Mouse (Mus musculus) stomach, postnatal 0 days (tissue): ENCODE data around the gene Ifrd2. TPM values are rescaled to one million over a fixed set of nuclear protein-coding genes. Genes with fewer than 3 reads are reported as not detected.
A peak's percentile ranks its signal among the peaks of the same experiment; 100 is the strongest.

ENCODE experiments used
- ATAC-seq: fragments of 200-750 bp; cut with Nextera tagmentation; 2 replicates; pipeline ENCODE4 v1.8.0; 2017; ENCODE audit not compliant: low FRiP score, low TSS enrichment
- DNase-seq: peaks from one replicate; pipeline ENCODE4 v3.0.0-alpha.2; 2016; ENCODE audit warnings: low spot score
- H3K27ac ChIP-seq: fragments of 300-500 bp; sonication (generic); replicated peaks from 2 replicates; pipeline ENCODE4 v1.5.1; 2014; ENCODE audit warnings: mild to moderate bottlenecking, control low read depth
- H3K27me3 ChIP-seq: fragments of 300-500 bp; sonication (generic); 2 replicates; pipeline ENCODE4 v1.6.1; 2014; ENCODE audit warnings: low read length; ENCODE audit not compliant: control insufficient read depth, insufficient read depth
- H3K36me3 ChIP-seq: fragments of 300-500 bp; sonication (generic); 2 replicates; pipeline ENCODE4 v1.6.1; 2014; ENCODE audit warnings: low read length, mixed read lengths; ENCODE audit not compliant: control insufficient read depth, insufficient read depth
- H3K4me1 ChIP-seq: fragments of 300-500 bp; sonication (generic); replicated peaks from 2 replicates; pipeline ENCODE4 v1.6.1; 2014; ENCODE audit warnings: antibody characterized with exemption; ENCODE audit not compliant: control insufficient read depth, insufficient read depth
- H3K4me2 ChIP-seq: fragments of 300-500 bp; sonication (generic); replicated peaks from 2 replicates; pipeline ENCODE4 v1.6.1; 2014; ENCODE audit warnings: low read depth, mild to moderate bottlenecking, control low read depth, moderate library complexity
- H3K4me3 ChIP-seq: fragments of 300-500 bp; sonication (generic); 2 replicates; pipeline ENCODE4 v1.5.1; 2014; ENCODE audit warnings: low read depth, low read length, control low read depth
- H3K9ac ChIP-seq: fragments of 300-500 bp; sonication (generic); 2 replicates; pipeline ENCODE4 v1.6.1; 2014; ENCODE audit warnings: mild to moderate bottlenecking, low read length, control low read depth, mixed read lengths
- H3K9me3 ChIP-seq: fragments of 300-500 bp; sonication (generic); 2 replicates; pipeline ENCODE4 v1.6.1; 2016; ENCODE audit warnings: low read length; ENCODE audit not compliant: control insufficient read depth
- CTCF ChIP-seq: IDR thresholded peaks from 2 replicates; pipeline ENCODE4 v1.5.1; 2016; ENCODE audit warnings: antibody characterized with exemption, low read depth, mild to moderate bottlenecking, moderate library complexity
- EP300 ChIP-seq: optimal IDR thresholded peaks from 2 replicates; pipeline ENCODE3; 2016; ENCODE audit warnings: antibody characterized with exemption
- WGBS: fragments of 180-500 bp; shearing (Covaris S2); extraction: QIAGEN DNeasy Blood & Tissue Kit; methylation state at CpG from one replicate; pipeline ENCODE4 v1.1.7; 2014; 5-methylcytosine and 5-hydroxymethylcytosine counted together
- polyA plus RNA-seq: library from polyadenylated mRNA; unstranded; fragments of >200 nt; fragmentation: Nextera tagmentation; extraction: Ambion mirVana; gene quantifications from 2 replicates; pipeline ENCODE4 v1.2.1, GENCODE M21; 2015

Ifrd2 gene
- polyA plus RNA-seq, 1 experiment from 2014 or later, result 35.5 TPM

DNA sequence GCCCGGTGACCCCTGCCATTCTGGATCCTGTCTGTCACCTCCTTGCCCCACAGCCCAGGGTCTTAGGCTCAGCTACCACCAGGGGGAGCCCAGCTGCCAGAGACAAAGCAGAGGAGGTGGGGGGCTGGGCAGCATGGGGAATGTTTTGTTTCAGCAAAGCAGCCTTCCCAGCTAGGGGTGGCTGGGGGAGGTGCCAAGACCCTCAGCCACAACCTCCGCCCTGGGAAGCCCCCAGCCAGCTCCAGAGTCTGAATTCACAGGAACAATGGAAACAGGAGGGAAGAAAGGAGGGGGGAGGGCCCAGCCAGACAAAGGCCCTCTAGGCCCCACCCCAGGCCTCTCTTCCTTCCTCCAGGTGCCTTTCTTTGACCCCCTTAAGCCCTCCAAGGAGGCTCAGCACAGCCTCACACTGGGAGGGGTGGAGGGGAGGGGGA is 39.4 kb downstream of the Ifrd2 start:
- peak; percentile 89 for DNase-seq
- peak overlapping the region; percentile 82 for H3K27ac ChIP-seq
- TF ChIP-seq EP300, result no peak
- TF ChIP-seq CTCF, result peak; percentile 98
- ATAC-seq, result peak; percentile 51
- H3K27me3 ChIP-seq, result no peaks in the 10 kb centered on the region
- H3K4me2 ChIP-seq, result 0 out of 2 replicates have a peak overlapping the region, but pooled peaks have one; percentile 27
- 0% methylated on average over 2 of the region's 2 CpGs for WGBS
- peaks cover 5% of the 10 kb centered on the region; the same call in 1 of the 2 replicates for H3K36me3 ChIP-seq
- H3K4me3 ChIP-seq, result no peak overlapping the region
- H3K9ac ChIP-seq, result peak overlapping the region; percentile 48
- peaks cover 20% of the 10 kb centered on the region for H3K4me1 ChIP-seq
- no peaks in the 10 kb centered on the region for H3K9me3 ChIP-seq

DNA sequence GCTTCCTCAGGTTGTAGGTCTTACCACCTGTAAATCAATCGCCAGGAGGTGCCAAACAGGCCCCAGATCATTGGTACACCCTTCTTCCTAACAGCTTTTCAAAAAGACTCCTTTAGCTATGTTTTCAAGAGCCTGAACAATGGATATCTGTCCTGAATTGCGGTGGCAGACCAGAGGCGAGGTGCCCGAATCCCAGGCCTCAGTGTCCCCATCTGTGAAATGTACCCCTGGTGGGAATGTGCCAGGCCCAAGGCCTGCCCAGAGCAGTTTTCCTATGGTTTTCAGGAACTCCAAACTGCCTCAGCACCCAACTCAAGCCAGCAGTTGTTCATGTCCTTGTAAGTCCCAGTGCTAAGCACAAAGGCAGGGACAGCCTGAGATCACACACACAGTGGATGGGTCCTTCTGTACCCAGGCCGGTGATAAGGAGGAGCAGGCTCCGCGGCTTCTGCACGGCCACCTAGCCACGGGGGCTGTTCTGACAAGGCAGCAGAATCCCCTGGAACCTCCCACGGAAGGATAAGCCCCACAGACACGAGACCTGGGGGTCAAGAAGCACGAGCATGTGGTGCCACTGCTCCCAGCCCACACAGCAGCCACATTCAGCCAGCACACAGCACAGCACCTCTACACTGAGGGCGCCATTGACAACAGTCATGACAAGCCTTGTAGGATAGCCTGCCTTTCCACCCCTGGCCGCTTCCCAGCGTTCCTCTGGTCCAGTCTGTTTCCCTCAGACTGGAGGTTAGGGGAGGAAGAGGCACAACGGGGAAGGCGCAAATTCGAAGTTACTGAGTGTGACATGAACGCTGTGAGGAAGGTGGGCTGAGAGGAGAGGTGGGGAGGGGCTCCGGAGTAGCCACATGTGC is 40.2 kb downstream of the Ifrd2 start:
- Histone ChIP-seq H3K27ac (peak overlapping the region; percentile 82), H3K9me3 (no peaks in the 10 kb centered on the region), H3K4me3 (no peak overlapping the region), H3K4me2 (peak overlapping the region; percentile 8; the same call in 1 of the 2 replicates), H3K27me3 (no peaks in the 10 kb centered on the region), H3K9ac (peak overlapping the region; percentile 48), H3K4me1 (peaks cover 23% of the 10 kb centered on the region), H3K36me3 (peaks cover 5% of the 10 kb centered on the region; the same call in 1 of the 2 replicates)
- no peak for DNase-seq
- TF ChIP-seq EP300 (no peak), CTCF (no peak)
- 42% methylated on average over 20 of the region's 20 CpGs for WGBS
- ATAC-seq, result no peak

DNA sequence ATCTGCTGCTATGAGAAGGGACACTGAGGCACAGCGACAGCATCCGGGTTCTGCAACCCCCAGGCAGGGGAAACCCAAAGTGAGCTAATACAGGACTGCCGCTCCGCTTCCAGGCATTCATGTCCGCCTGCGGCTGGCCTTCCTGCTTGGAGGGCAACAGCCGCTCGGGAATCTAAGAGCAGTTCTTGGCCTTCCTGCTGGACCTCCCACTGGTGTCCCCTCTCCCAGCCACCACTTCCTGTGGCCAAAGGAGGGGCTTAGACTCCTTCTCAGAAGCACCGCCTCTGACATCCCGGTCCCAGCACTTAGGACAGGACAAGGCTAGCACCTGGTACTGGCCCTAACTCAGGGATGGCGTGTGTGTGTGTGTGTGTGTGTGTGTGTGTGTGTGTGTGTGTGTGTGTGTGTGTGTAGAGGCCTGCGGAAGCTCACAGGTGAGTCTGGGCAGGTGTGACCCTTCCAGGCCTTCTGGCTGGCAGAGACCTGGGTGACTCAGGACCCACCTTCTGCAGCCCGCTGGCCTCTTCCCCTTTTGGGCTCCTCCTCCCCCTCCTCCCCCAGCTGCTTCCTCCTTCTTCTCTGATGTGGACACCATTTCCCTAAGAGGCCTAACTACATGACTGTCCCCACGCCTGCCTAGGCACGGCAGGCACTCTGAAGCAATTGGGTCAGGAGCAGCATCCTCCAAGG is 41.4 kb downstream of the Ifrd2 start:
- peak overlapping the region; percentile 35; the same call in 1 of the 2 replicates for H3K9ac ChIP-seq
- 0 out of 2 replicates have a peak overlapping the region, but pooled peaks have one; percentile 8 for H3K4me2 ChIP-seq
- no peaks in the 10 kb centered on the region for H3K27me3 ChIP-seq
- 49% methylated on average over 15 of the region's 15 CpGs for WGBS
- H3K9me3 ChIP-seq, result no peaks in the 10 kb centered on the region
- H3K4me3 ChIP-seq, result no peak overlapping the region
- H3K36me3 ChIP-seq, result peaks cover 5% of the 10 kb centered on the region; the same call in 1 of the 2 replicates
- ATAC-seq (no peak), DNase-seq (no peak)
- TF ChIP-seq EP300 (no peak), CTCF (no peak)
- H3K4me1 ChIP-seq, result peaks cover 28% of the 10 kb centered on the region
- H3K27ac ChIP-seq, result peak overlapping the region; percentile 82

DNA sequence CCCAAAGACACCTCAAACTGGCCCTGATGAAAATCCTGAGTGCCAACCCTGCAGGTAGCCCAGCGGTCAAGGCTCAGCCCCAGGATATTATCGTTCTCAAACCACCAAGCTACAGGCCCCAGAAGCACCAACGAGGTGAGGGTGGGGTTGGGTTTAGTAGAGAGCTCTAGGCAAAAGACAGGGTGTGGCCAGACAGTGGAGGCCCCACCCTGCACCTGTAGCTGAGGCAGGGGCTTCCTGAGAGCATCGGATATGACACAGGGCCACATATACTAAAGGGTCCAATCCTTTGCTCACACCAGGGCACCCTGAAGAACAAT is 41.9 kb downstream of the Ifrd2 start:
- TF ChIP-seq CTCF (no peak), EP300 (no peak)
- H3K4me2 ChIP-seq, result no peak overlapping the region
- H3K27ac ChIP-seq, result peak overlapping the region; percentile 82
- H3K9me3 ChIP-seq, result no peaks in the 10 kb centered on the region
- no peak for DNase-seq
- H3K4me1 ChIP-seq, result peaks cover 28% of the 10 kb centered on the region
- peak overlapping the region; percentile 31; the same call in 1 of the 2 replicates for H3K9ac ChIP-seq
- 17% methylated on average over 4 of the region's 4 CpGs for WGBS
- no peak overlapping the region for H3K4me3 ChIP-seq
- H3K27me3 ChIP-seq, result no peaks in the 10 kb centered on the region
- H3K36me3 ChIP-seq, result peaks cover 5% of the 10 kb centered on the region; the same call in 1 of the 2 replicates
- ATAC-seq, result no peak

DNA sequence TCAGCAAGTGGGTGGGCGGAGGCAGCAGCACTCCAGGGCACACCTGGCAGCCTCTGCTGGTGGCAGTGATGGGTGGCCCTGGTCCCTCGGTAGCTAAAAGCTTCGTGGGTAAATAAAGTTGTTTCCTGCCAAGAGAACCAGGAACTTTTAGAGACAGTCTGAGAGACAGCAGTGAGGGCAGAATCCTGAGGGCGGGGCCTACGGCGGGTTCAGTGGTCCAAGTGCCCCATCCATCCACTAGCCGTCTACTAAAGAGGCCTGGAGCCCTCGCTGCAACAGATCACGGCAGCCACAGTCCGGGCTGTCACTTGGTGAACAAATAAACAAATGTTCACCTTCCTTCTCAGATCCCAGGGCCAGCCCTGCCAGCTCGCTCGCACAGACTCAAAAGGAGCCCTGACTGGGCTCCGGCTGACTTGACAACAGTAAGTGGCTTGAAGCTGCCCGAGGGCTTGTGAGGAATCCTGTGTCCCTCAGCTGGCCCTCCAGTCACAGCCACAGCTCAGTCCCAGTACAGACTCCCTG is 42.5 kb downstream of the Ifrd2 start:
- H3K27ac ChIP-seq, result peak overlapping the region; percentile 82
- no peaks in the 10 kb centered on the region for H3K9me3 ChIP-seq
- H3K4me2 ChIP-seq, result peak overlapping the region; percentile 8; the same call in 1 of the 2 replicates
- 23% methylated on average over 14 of the region's 14 CpGs for WGBS
- peak overlapping the region; percentile 31; the same call in 1 of the 2 replicates for H3K9ac ChIP-seq
- no peak overlapping the region for H3K4me3 ChIP-seq
- peaks cover 5% of the 10 kb centered on the region; the same call in 1 of the 2 replicates for H3K36me3 ChIP-seq
- DNase-seq (no peak), ATAC-seq (no peak)
- no peaks in the 10 kb centered on the region for H3K27me3 ChIP-seq
- H3K4me1 ChIP-seq, result peaks cover 28% of the 10 kb centered on the region
- TF ChIP-seq EP300, result no peak
- TF ChIP-seq CTCF, result no peak
